Mouse (Mus musculus) hindbrain, embryonic 12.5 days (tissue): ENCODE results near the gene Calr4. TPM values are rescaled to one million over a fixed set of nuclear protein-coding genes. Genes with fewer than 3 reads are reported as not detected.

ENCODE experiments used
- ATAC-seq: fragments of 200-750 bp; cut with Nextera tagmentation; 2 replicates; pipeline ENCODE4 v1.8.0; 2017; ENCODE audit warnings: moderate TSS enrichment; ENCODE audit not compliant: low FRiP score
- H3K27ac ChIP-seq: fragments of 300-500 bp; sonication (generic); 2 replicates; pipeline ENCODE4 v1.5.1; 2016; ENCODE audit warnings: mild to moderate bottlenecking
- H3K27me3 ChIP-seq: fragments of 300-500 bp; sonication (generic); 2 replicates; pipeline ENCODE4 v1.6.1; 2016; ENCODE audit warnings: mild to moderate bottlenecking
- H3K36me3 ChIP-seq: fragments of 300-500 bp; sonication (generic); 2 replicates; pipeline ENCODE4 v1.6.1; 2016; ENCODE audit warnings: mild to moderate bottlenecking
- H3K4me1 ChIP-seq: fragments of 300-500 bp; sonication (generic); 2 replicates; pipeline ENCODE4 v1.6.1; 2016
- H3K4me2 ChIP-seq: fragments of 300-500 bp; sonication (generic); replicated peaks from 2 replicates; pipeline ENCODE4 v1.6.1; 2016; ENCODE audit warnings: mild to moderate bottlenecking
- H3K4me3 ChIP-seq: fragments of 300-500 bp; sonication (generic); 2 replicates; pipeline ENCODE4 v1.5.1; 2016; ENCODE audit warnings: mild to moderate bottlenecking
- H3K9ac ChIP-seq: fragments of 300-500 bp; sonication (generic); 2 replicates; pipeline ENCODE4 v1.6.1; 2016; ENCODE audit warnings: mild to moderate bottlenecking, moderate library complexity
- H3K9me3 ChIP-seq: fragments of 300-500 bp; sonication (generic); replicated peaks from 2 replicates; pipeline ENCODE4 v1.6.1; 2016; ENCODE audit warnings: mild to moderate bottlenecking
- WGBS: fragments of 180-500 bp; shearing (Covaris S2); methylation state at CpG from one replicate; pipeline ENCODE4 v1.1.7; 2016; 5-methylcytosine and 5-hydroxymethylcytosine counted together
- polyA plus RNA-seq: library from polyadenylated mRNA; unstranded; fragments of >200 nt; fragmentation: Nextera tagmentation; extraction: Ambion mirVana; gene quantifications from 2 replicates; pipeline ENCODE4 v1.2.1, GENCODE M21; 2016

Calr4 gene
- polyA plus RNA-seq, 1 experiment from 2014 or later: 1.2 TPM

- no peaks in the 10 kb centered on the region for H3K27me3 ChIP-seq
- 0 out of 2 replicates have a peak, but pooled peaks cover 2% of the 10 kb centered on the region for H3K4me1 ChIP-seq
- H3K27ac ChIP-seq: no peak overlapping the region
- no peak overlapping the region for H3K4me3 ChIP-seq
- no peaks in the 10 kb centered on the region for H3K36me3 ChIP-seq
- WGBS: 69% methylated on average over 3 of the region's 3 CpGs
- no peak overlapping the region for H3K9ac ChIP-seq
- no peak for ATAC-seq
- no peak overlapping the region for H3K4me2 ChIP-seq
- no peaks in the 10 kb centered on the region for H3K9me3 ChIP-seq
Measured at GRCm38 (mm10) chr4:109213986-109214385, 20.3 kb upstream of the Calr4 start.

GRCm38 (mm10) chr4:109218008-109218407 lies 16.3 kb upstream of the Calr4 start:
- Histone ChIP-seq H3K4me3 (no peak overlapping the region), H3K9me3 (no peaks in the 10 kb centered on the region), H3K36me3 (no peaks in the 10 kb centered on the region), H3K27ac (no peak overlapping the region), H3K9ac (no peak overlapping the region), H3K4me2 (no peak overlapping the region), H3K4me1 (0 out of 2 replicates have a peak, but pooled peaks cover 2% of the 10 kb centered on the region), H3K27me3 (no peaks in the 10 kb centered on the region)
- no peak for ATAC-seq
- 78% methylated on average over 7 of the region's 7 CpGs for WGBS

GRCm38 (mm10) chr4:109220441-109220940 lies 13.8 kb upstream of the Calr4 start:
- ATAC-seq: no peak
- Histone ChIP-seq H3K9me3 (no peaks in the 10 kb centered on the region), H3K4me3 (no peak overlapping the region), H3K9ac (no peak overlapping the region), H3K27ac (no peak overlapping the region), H3K4me2 (no peak overlapping the region), H3K36me3 (no peaks in the 10 kb centered on the region), H3K4me1 (peaks cover 12% of the 10 kb centered on the region), H3K27me3 (no peaks in the 10 kb centered on the region)
- WGBS: 66% methylated on average over 14 of the region's 14 CpGs

- H3K9ac ChIP-seq: no peak overlapping the region
- no peak overlapping the region for H3K4me2 ChIP-seq
- no peak overlapping the region for H3K27ac ChIP-seq
- 92% methylated on average over 3 of the region's 3 CpGs for WGBS
- peaks cover 20% of the 10 kb centered on the region for H3K4me1 ChIP-seq
- H3K27me3 ChIP-seq: no peaks in the 10 kb centered on the region
- ATAC-seq: no peak
- no peaks in the 10 kb centered on the region for H3K36me3 ChIP-seq
- H3K9me3 ChIP-seq: no peaks in the 10 kb centered on the region
- H3K4me3 ChIP-seq: no peak overlapping the region
Measured at GRCm38 (mm10) chr4:109222001-109222400, 12.3 kb upstream of the Calr4 start.

- Histone ChIP-seq H3K9ac (no peak overlapping the region), H3K27me3 (no peaks in the 10 kb centered on the region), H3K4me1 (peaks cover 25% of the 10 kb centered on the region), H3K27ac (peak overlapping the region; percentile 82), H3K4me2 (0 out of 2 replicates have a peak overlapping the region, but pooled peaks have one; percentile 8), H3K36me3 (no peaks in the 10 kb centered on the region), H3K9me3 (no peaks in the 10 kb centered on the region), H3K4me3 (no peak overlapping the region)
- WGBS: 36% methylated on average over 13 of the region's 13 CpGs
- peak; percentile 95 for ATAC-seq
Measured at GRCm38 (mm10) chr4:109224762-109225552, 9.3 kb upstream of the Calr4 start.

GRCm38 (mm10) chr4:109225606-109226005 lies 8.7 kb upstream of the Calr4 start:
- Histone ChIP-seq H3K4me3 (no peak overlapping the region), H3K27ac (peak overlapping the region; percentile 82), H3K9ac (no peak overlapping the region), H3K27me3 (no peaks in the 10 kb centered on the region), H3K4me2 (0 out of 2 replicates have a peak overlapping the region, but pooled peaks have one; percentile 8), H3K36me3 (no peaks in the 10 kb centered on the region), H3K4me1 (peaks cover 25% of the 10 kb centered on the region), H3K9me3 (no peaks in the 10 kb centered on the region)
- peak; percentile 76 for ATAC-seq
- 64% methylated on average over 6 of the region's 6 CpGs for WGBS

- no peak overlapping the region for H3K9ac ChIP-seq
- WGBS: 74% methylated on average over 5 of the region's 5 CpGs
- H3K27me3 ChIP-seq: no peaks in the 10 kb centered on the region
- H3K36me3 ChIP-seq: no peaks in the 10 kb centered on the region
- peaks cover 23% of the 10 kb centered on the region for H3K4me1 ChIP-seq
- H3K9me3 ChIP-seq: no peaks in the 10 kb centered on the region
- peak overlapping the region; percentile 49; the same call in 1 of the 2 replicates for H3K27ac ChIP-seq
- H3K4me3 ChIP-seq: no peak overlapping the region
- no peak for ATAC-seq
- no peak overlapping the region for H3K4me2 ChIP-seq
Measured at GRCm38 (mm10) chr4:109226071-109226470, 8.2 kb upstream of the Calr4 start.

- Histone ChIP-seq H3K4me1 (peaks cover 20% of the 10 kb centered on the region), H3K9me3 (no peaks in the 10 kb centered on the region), H3K27ac (no peak overlapping the region), H3K9ac (no peak overlapping the region), H3K27me3 (no peaks in the 10 kb centered on the region), H3K4me2 (no peak overlapping the region), H3K4me3 (no peak overlapping the region), H3K36me3 (no peaks in the 10 kb centered on the region)
- ATAC-seq: no peak
- WGBS: 68% methylated on average over 7 of the region's 7 CpGs
Measured at GRCm38 (mm10) chr4:109229766-109230279, 4.5 kb upstream of the Calr4 start.

GRCm38 (mm10) chr4:109234806-109235350 lies 593 bp downstream of the Calr4 start:
- no peaks in the 10 kb centered on the region for H3K36me3 ChIP-seq
- H3K9ac ChIP-seq: no peak overlapping the region
- 75% methylated on average over 9 of the region's 9 CpGs for WGBS
- no peak overlapping the region for H3K4me3 ChIP-seq
- H3K4me1 ChIP-seq: peaks cover 15% of the 10 kb centered on the region
- 0 out of 2 replicates have a peak overlapping the region, but pooled peaks have one; percentile 40 for H3K27ac ChIP-seq
- ATAC-seq: no peak
- H3K27me3 ChIP-seq: no peaks in the 10 kb centered on the region
- no peaks in the 10 kb centered on the region for H3K9me3 ChIP-seq
- no peak overlapping the region for H3K4me2 ChIP-seq

GRCm38 (mm10) chr4:109236186-109236879 lies 2.0 kb downstream of the Calr4 start:
- Histone ChIP-seq H3K4me1 (peaks cover 13% of the 10 kb centered on the region), H3K27me3 (no peaks in the 10 kb centered on the region), H3K36me3 (no peaks in the 10 kb centered on the region), H3K9ac (no peak overlapping the region), H3K9me3 (no peaks in the 10 kb centered on the region), H3K4me3 (no peak overlapping the region), H3K27ac (peak overlapping the region; percentile 68; the same call in 1 of the 2 replicates), H3K4me2 (no peak overlapping the region)
- ATAC-seq: no peak
- 69% methylated on average over 7 of the region's 7 CpGs for WGBS

- no peaks in the 10 kb centered on the region for H3K27me3 ChIP-seq
- ATAC-seq: no peak
- 84% methylated on average over 24 of the region's 24 CpGs for WGBS
- peaks cover 16% of the 10 kb centered on the region for H3K4me1 ChIP-seq
- H3K36me3 ChIP-seq: no peaks in the 10 kb centered on the region
- no peak overlapping the region for H3K27ac ChIP-seq
- H3K4me2 ChIP-seq: no peak overlapping the region
- H3K9ac ChIP-seq: no peak overlapping the region
- H3K9me3 ChIP-seq: no peaks in the 10 kb centered on the region
- no peak overlapping the region for H3K4me3 ChIP-seq
Measured at GRCm38 (mm10) chr4:109238428-109239268, 4.4 kb downstream of the Calr4 start.
